Mouse (Mus musculus) intestine, postnatal 0 days (tissue): Measurements from ENCODE around the gene Gm7694. TPM values are rescaled to one million over a fixed set of nuclear protein-coding genes. Genes with fewer than 3 reads are reported as not detected.

Source experiments
- ATAC-seq: fragments of 200-750 bp; cut with Nextera tagmentation; 2 replicates; pipeline ENCODE4 v1.8.0; 2017; ENCODE audit warnings: mild to moderate bottlenecking, moderate TSS enrichment, moderate library complexity
- H3K27ac ChIP-seq: fragments of 300-500 bp; sonication (generic); 2 replicates; pipeline ENCODE4 v1.5.1; 2014; ENCODE audit warnings: mild to moderate bottlenecking, low read depth, low read length, moderate library complexity
- H3K27me3 ChIP-seq: fragments of 300-500 bp; sonication (generic); replicated peaks from 2 replicates; pipeline ENCODE4 v1.6.1; 2014; ENCODE audit warnings: low read length, mixed read lengths; ENCODE audit not compliant: control insufficient read depth, insufficient read depth
- H3K36me3 ChIP-seq: fragments of 300-500 bp; sonication (generic); 2 replicates; pipeline ENCODE4 v1.6.1; 2014; ENCODE audit warnings: mild to moderate bottlenecking, moderate library complexity; ENCODE audit not compliant: control insufficient read depth, insufficient read depth
- H3K4me1 ChIP-seq: fragments of 300-500 bp; sonication (generic); replicated peaks from 2 replicates; pipeline ENCODE4 v1.6.1; 2014; ENCODE audit warnings: antibody characterized with exemption, low read length, mixed read lengths; ENCODE audit not compliant: control insufficient read depth, insufficient read depth
- H3K4me2 ChIP-seq: fragments of 300-500 bp; sonication (generic); replicated peaks from 2 replicates; pipeline ENCODE4 v1.6.1; 2014; ENCODE audit warnings: low read depth, mild to moderate bottlenecking, moderate library complexity
- H3K4me3 ChIP-seq: fragments of 300-500 bp; sonication (generic); 2 replicates; pipeline ENCODE4 v1.5.1; 2014; ENCODE audit warnings: low read depth, low read length
- H3K9ac ChIP-seq: fragments of 300-500 bp; sonication (generic); 2 replicates; pipeline ENCODE4 v1.6.1; 2014; ENCODE audit warnings: mild to moderate bottlenecking, low read depth, low read length
- H3K9me3 ChIP-seq: fragments of 300-500 bp; sonication (generic); 2 replicates; pipeline ENCODE4 v1.6.1; 2016; ENCODE audit warnings: mixed run types; ENCODE audit not compliant: control insufficient read depth
- CTCF ChIP-seq: sonication (generic); IDR thresholded peaks from 2 replicates; pipeline ENCODE4 v1.5.1; 2016; ENCODE audit warnings: low read depth, mild to moderate bottlenecking, control low read depth, antibody characterized with exemption, moderate library complexity
- WGBS: fragments of 180-500 bp; shearing (Covaris S2); extraction: QIAGEN DNeasy Blood & Tissue Kit; methylation state at CpG from one replicate; pipeline ENCODE4 v1.1.7; 2014; 5-methylcytosine and 5-hydroxymethylcytosine counted together
- polyA plus RNA-seq: library from polyadenylated mRNA; unstranded; fragments of >200 nt; fragmentation: Nextera tagmentation; extraction: Ambion mirVana; gene quantifications from 2 replicates; pipeline ENCODE4 v1.2.1, GENCODE M21; 2015

The Gm7694 gene
- polyA plus RNA-seq, 1 experiment from 2014 or later = 0.95 TPM

DNA sequence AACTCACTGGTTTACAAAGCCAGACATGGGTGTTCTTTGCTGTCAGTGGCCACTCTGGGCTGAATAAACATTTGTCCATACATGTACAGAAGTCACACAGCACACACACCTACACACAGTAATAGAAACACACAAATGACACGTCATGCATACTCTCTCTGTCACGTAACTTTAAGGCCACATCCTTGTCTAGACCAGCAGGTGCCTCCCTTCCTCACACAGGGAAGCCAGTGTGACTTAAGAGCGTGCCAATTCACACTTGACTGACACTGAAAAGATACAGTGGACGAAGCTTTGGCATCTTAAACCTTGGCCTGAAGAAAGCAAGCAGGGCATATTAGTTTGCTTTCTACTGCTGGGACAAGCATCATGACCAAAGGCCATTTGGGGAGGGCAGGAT is 26.6 kb upstream of the Gm7694 start:
- Histone ChIP-seq H3K27ac (no peak overlapping the region), H3K4me3 (no peak overlapping the region), H3K9ac (no peak overlapping the region), H3K9me3 (no peaks in the 10 kb centered on the region), H3K4me1 (no peaks in the 10 kb centered on the region), H3K4me2 (no peak overlapping the region), H3K36me3 (no peaks in the 10 kb centered on the region; the same call in 1 of the 2 replicates), H3K27me3 (no peaks in the 10 kb centered on the region)
- WGBS = 90% methylated on average over 4 of the region's 4 CpGs
- TF ChIP-seq CTCF = peak; percentile 29
- no peak for ATAC-seq

DNA sequence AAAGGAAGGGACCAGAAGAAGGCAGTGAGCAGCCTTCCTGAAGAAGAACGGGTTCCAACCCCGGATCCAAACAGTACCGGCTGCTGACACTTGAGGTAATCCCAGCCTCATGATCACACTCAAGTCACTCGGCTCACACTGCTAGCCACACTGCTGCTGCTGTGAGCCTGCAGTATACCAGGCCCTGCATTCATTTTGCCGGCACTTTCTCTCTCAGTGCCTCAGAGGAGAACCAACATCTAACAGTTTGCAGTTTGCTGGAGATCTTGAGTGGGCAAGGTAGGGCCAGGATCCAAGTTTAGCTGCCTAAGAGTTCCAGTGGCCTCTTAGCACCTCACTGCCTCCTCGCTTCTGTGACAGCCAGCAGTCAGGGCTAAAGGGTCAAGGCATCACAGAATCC is 25.8 kb upstream of the Gm7694 start:
- H3K9ac ChIP-seq = no peak overlapping the region
- no peak overlapping the region for H3K27ac ChIP-seq
- no peaks in the 10 kb centered on the region for H3K4me1 ChIP-seq
- no peaks in the 10 kb centered on the region for H3K27me3 ChIP-seq
- ATAC-seq = no peak
- WGBS = 52% methylated on average over 6 of the region's 6 CpGs
- no peak for TF ChIP-seq CTCF
- no peak overlapping the region for H3K4me3 ChIP-seq
- no peaks in the 10 kb centered on the region for H3K9me3 ChIP-seq
- H3K4me2 ChIP-seq = no peak overlapping the region
- no peaks in the 10 kb centered on the region for H3K36me3 ChIP-seq

- Histone ChIP-seq H3K9ac (no peak overlapping the region), H3K36me3 (no peaks in the 10 kb centered on the region), H3K9me3 (no peaks in the 10 kb centered on the region), H3K4me2 (no peak overlapping the region), H3K4me3 (no peak overlapping the region), H3K4me1 (no peaks in the 10 kb centered on the region), H3K27ac (no peak overlapping the region), H3K27me3 (no peaks in the 10 kb centered on the region)
- no peak for ATAC-seq
- WGBS = 91% methylated on average over 4 of the region's 4 CpGs
- no peak for TF ChIP-seq CTCF
These were observed 19.1 kb upstream of the Gm7694 start for GRCm38 (mm10) chr1:170325277-170325676.

DNA sequence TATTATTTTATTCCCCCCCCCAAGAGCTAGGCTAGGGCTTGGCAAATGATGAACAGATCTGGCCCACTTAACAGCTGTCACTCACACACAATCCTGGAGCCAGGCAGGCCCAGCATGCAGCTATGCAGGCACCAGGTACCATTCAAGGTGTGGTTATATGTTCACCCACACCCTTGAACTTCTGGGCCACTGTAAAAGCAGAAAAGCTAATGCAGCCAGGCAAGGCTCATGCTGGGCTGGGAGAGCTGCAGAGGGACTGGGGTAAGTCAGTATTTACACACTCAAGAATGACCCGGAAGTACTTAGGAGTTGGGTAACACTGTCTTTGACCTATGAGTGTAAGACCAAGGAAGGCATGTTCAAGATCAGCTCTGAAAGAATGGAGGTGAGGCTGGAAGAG is 18.2 kb upstream of the Gm7694 start:
- 71% methylated on average over 1 of the region's 1 CpGs for WGBS
- Histone ChIP-seq H3K27me3 (no peaks in the 10 kb centered on the region), H3K9me3 (no peaks in the 10 kb centered on the region), H3K4me3 (no peak overlapping the region), H3K4me2 (no peak overlapping the region), H3K36me3 (no peaks in the 10 kb centered on the region), H3K4me1 (no peaks in the 10 kb centered on the region), H3K27ac (no peak overlapping the region), H3K9ac (no peak overlapping the region)
- ATAC-seq = 0 out of 2 replicates have a peak, but pooled peaks have one; percentile 16
- no peak for TF ChIP-seq CTCF

GRCm38 (mm10) chr1:170323001-170323400 is 16.9 kb upstream of the Gm7694 start:
- no peaks in the 10 kb centered on the region for H3K27me3 ChIP-seq
- H3K4me3 ChIP-seq = no peak overlapping the region
- no peaks in the 10 kb centered on the region for H3K36me3 ChIP-seq
- 85% methylated on average over 10 of the region's 10 CpGs for WGBS
- no peak overlapping the region for H3K4me2 ChIP-seq
- H3K9me3 ChIP-seq = no peaks in the 10 kb centered on the region
- TF ChIP-seq CTCF = no peak
- no peak for ATAC-seq
- no peaks in the 10 kb centered on the region for H3K4me1 ChIP-seq
- no peak overlapping the region for H3K27ac ChIP-seq
- no peak overlapping the region for H3K9ac ChIP-seq

DNA sequence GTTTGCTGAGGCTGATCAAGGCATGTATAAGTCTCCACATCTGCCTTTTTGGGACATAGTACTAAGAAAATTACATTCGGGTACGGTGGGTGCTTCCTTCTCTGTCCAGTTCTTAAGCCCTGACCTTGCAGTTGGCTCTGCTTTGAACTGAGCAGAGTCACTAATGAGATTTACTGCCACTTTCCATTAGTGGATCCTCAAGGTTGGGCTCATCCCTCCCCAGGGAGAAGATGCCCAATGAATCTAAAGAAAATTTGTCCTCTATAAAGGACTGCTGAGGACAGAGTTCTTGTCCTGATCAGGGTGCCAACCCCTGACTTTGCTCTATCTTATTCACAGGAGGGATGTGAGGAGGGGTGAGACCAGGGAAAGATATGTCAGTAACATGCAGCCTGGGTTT is 15.9 kb upstream of the Gm7694 start:
- 91% methylated on average over 2 of the region's 2 CpGs for WGBS
- no peaks in the 10 kb centered on the region for H3K9me3 ChIP-seq
- H3K4me2 ChIP-seq = no peak overlapping the region
- H3K4me3 ChIP-seq = no peak overlapping the region
- H3K9ac ChIP-seq = no peak overlapping the region
- no peak for ATAC-seq
- H3K36me3 ChIP-seq = no peaks in the 10 kb centered on the region
- no peaks in the 10 kb centered on the region for H3K4me1 ChIP-seq
- no peaks in the 10 kb centered on the region for H3K27me3 ChIP-seq
- H3K27ac ChIP-seq = no peak overlapping the region
- no peak for TF ChIP-seq CTCF

DNA sequence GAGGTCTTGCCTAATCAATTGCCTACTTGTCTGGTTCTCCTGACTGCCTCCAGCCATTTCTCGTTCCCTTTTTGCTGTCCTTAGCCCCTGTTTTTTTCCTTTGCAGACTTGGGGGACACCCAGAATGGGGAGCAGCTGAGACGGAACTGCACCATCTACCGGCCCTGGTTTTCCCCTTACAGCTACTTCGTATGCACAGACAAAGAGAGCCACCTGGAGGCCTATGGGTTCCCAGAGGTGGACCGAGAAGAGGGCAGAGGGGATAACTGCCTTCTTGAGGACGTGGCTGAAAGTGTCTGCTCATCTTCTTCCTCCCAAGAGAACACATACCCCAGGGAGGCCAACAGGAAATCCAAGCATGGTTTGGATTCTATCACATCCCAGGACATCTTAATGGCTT is 5.3 kb upstream of the Gm7694 start:
- WGBS = 79% methylated on average over 6 of the region's 6 CpGs
- no peak for TF ChIP-seq CTCF
- Histone ChIP-seq H3K4me1 (no peaks in the 10 kb centered on the region), H3K27ac (no peak overlapping the region), H3K36me3 (no peaks in the 10 kb centered on the region), H3K4me2 (no peak overlapping the region), H3K9me3 (no peaks in the 10 kb centered on the region), H3K9ac (no peak overlapping the region), H3K27me3 (no peaks in the 10 kb centered on the region), H3K4me3 (no peak overlapping the region)
- ATAC-seq = no peak
